25 mouse cellular contexts compared by ENCODE assay signal in the genomic region with DNA sequence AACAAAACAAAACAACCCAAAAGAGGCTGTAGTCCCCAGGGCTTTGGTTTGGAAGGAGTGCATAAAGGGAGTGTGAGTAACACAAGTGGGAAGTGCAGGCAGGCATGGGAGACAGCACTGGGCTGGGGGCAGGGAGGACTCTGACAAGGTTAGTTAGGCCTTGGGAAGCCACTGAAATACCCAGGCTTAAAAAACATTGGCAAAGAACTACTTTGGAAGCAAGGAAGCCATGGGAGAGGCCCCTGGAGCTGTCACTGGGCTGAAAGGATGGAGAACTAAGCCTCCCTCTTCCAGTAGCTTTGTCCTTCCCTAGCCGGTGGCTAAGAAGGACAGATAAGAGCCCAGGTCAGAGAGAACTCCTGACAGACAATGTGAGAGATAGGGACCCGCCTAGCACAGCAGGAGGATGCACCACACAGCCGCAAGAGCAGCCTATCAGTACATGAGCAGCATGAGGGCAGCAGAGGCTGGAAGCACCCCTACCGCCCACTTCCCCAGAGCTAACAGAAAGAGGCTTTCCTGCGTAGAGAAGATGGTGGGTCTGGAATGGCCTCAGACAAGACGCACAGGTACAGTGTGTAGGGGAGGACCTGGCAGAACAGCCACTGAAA. TPM values are rescaled to one million over a fixed set of nuclear protein-coding genes. Genes with fewer than 3 reads are reported as not detected.
DNase-seq lines count a peak whose midpoint lies in the region; ATAC-seq lines count a peak whose summit lies in the region.
"Had no signal": no experiment of that assay in that cellular context is flagged by ENCODE, and none has a peak within 500 bp of the region (broad histone marks: within the 10 kb centered on the region; RNA-seq: fewer than 3 reads in every experiment).

No protein-coding gene starts in this region.

- H3K4me3 ChIP-seq in heart, embryonic 10.5 days = no peak overlapping the region
- H3K4me3 ChIP-seq: forebrain, embryonic 12.5 days; hindbrain, embryonic 13.5 days; neural tube, embryonic 12.5 days had no signal

- peaks cover 74% of the 10 kb centered on the region for H3K36me3 ChIP-seq in heart, embryonic 10.5 days

- peak; percentile 73 for DNase-seq in heart, embryonic 10.5 days (ENCODE audit: low spot score)
- DNase-seq in heart, adult 18-20 months = no peak
- DNase-seq in adrenal gland, postnatal 14 days = peak; percentile 82
- DNase-seq in liver = peak; percentile 44
- no peak for DNase-seq in right cerebral cortex, postnatal 10 days (ENCODE audit: low spot score in 2 of 2)
- DNase-seq in cerebellum, postnatal 25 days = no peak
- DNase-seq in urinary bladder, postnatal 4 days (ENCODE audit: low spot score in 2 of 2) = no peak
- DNase-seq: cerebellum, adult 18-20 months; layer of hippocampus, adult 9-11 months; right cerebral cortex, adult 18-20 months; thymus, postnatal 36 days had no signal

- H3K27ac ChIP-seq in heart, embryonic 10.5 days = no peak overlapping the region
- H3K27ac ChIP-seq: forebrain, embryonic 12.5 days; hindbrain, embryonic 13.5 days; kidney, postnatal 0 days; macrophage; neural tube, embryonic 12.5 days had no signal

- peak; percentile 88 for ATAC-seq in megakaryocyte progenitor cell, adult 5-6 weeks (replicated peaks; ENCODE audit: poor library complexity)
- ATAC-seq: intestine, embryonic 16.5 days; midbrain, embryonic 16.5 days had no signal

- H3K9me3 ChIP-seq in heart, embryonic 10.5 days = no peaks in the 10 kb centered on the region
- H3K9me3 ChIP-seq: forebrain, embryonic 12.5 days; hindbrain, embryonic 13.5 days; neural tube, embryonic 12.5 days had no signal

- WGBS in heart, embryonic 10.5 days = 40% methylated on average over 6 of the region's 6 CpGs

- H3K4me1 ChIP-seq in heart, embryonic 10.5 days = peaks cover 36% of the 10 kb centered on the region
- H3K4me1 ChIP-seq: neural tube, embryonic 12.5 days had no signal

- H3K27me3 ChIP-seq in heart, embryonic 10.5 days (ENCODE audit: insufficient read depth, poor library complexity, severe bottlenecking) = no peaks in the 10 kb centered on the region
- H3K27me3 ChIP-seq: forebrain, embryonic 12.5 days; hindbrain, embryonic 13.5 days; neural tube, embryonic 12.5 days had no signal

RNA-seq across cellular contexts. Expression of a gene that starts 32.1 kb away (rescaled TPM):
- polyA plus RNA-seq in heart, embryonic 10.5 days (2016; fragmentation: Nextera tagmentation; extraction: Ambion mirVana) = 404 and 483 TPM in 2 replicates
- 1,000 to 10,000 TPM in 1 of 2 experiments, 100 to 1,000 TPM in 1; 883 to 1,003 TPM for total RNA-seq in heart, adult 18-20 months (2021)
- total RNA-seq in adrenal gland, postnatal 14 days (2021) = 626 and 670 TPM in 2 replicates
- total RNA-seq in megakaryocyte progenitor cell, adult 5-6 weeks (2015) = 175 TPM in 2 replicates
- total RNA-seq in megakaryocyte progenitor cell, adult 5-6 weeks (2017) = 101 and 110 TPM in 2 replicates

RNA-seq across cellular contexts. Expression of a gene that starts 43.4 kb away (rescaled TPM):
- not detected in 2 replicates for polyA plus RNA-seq in heart, embryonic 10.5 days (2016; fragmentation: Nextera tagmentation; extraction: Ambion mirVana)
- total RNA-seq in heart, adult 18-20 months (2021) = not detected
- not detected in 2 replicates for total RNA-seq in adrenal gland, postnatal 14 days (2021)
- not detected in 2 replicates for total RNA-seq in megakaryocyte progenitor cell, adult 5-6 weeks (2015)
- total RNA-seq in megakaryocyte progenitor cell, adult 5-6 weeks (2017) = not detected in 2 replicates
- total RNA-seq: granulocyte monocyte progenitor cell, adult 5-6 weeks; left cerebral cortex, postnatal 14 days; liver, adult 2 months had no signal
- polyA plus RNA-seq: cortical plate, adult 2 months; forebrain, embryonic 12.5 days; heart, postnatal 0 days; hindbrain, embryonic 13.5 days; intestine, embryonic 16.5 days; kidney, postnatal 0 days; liver, adult 2 months; macrophage; midbrain, embryonic 16.5 days; neural tube, embryonic 12.5 days had no signal

RNA-seq across cellular contexts. Expression of a gene that starts 54.3 kb away (rescaled TPM):
- polyA plus RNA-seq in heart, embryonic 10.5 days (2016; fragmentation: Nextera tagmentation; extraction: Ambion mirVana) = not detected in 2 replicates
- not detected for total RNA-seq in heart, adult 18-20 months (2021)
- total RNA-seq in adrenal gland, postnatal 14 days (2021) = not detected in 2 replicates
- not detected in 2 replicates for total RNA-seq in megakaryocyte progenitor cell, adult 5-6 weeks (2015)
- total RNA-seq in megakaryocyte progenitor cell, adult 5-6 weeks (2017) = not detected in 2 replicates
- total RNA-seq: granulocyte monocyte progenitor cell, adult 5-6 weeks; left cerebral cortex, postnatal 14 days; liver, adult 2 months had no signal
- polyA plus RNA-seq: cortical plate, adult 2 months; embryonic facial prominence, embryonic 14.5 days; forebrain, embryonic 12.5 days; heart, postnatal 0 days; hindbrain, embryonic 13.5 days; intestine, embryonic 16.5 days; kidney, postnatal 0 days; liver, adult 2 months; macrophage; midbrain, embryonic 16.5 days; neural tube, embryonic 12.5 days had no signal

Comparison
In these comparisons a context has a peak if more than half of its experiments do, and no peak if none do; other contexts are left out.
1. DNase-seq: peak in heart, embryonic 10.5 days (single experiment), adrenal gland, postnatal 14 days (single experiment) and liver (single experiment); none in heart, adult 18-20 months (0 of 2), right cerebral cortex, postnatal 10 days (0 of 2), cerebellum, postnatal 25 days (0 of 2) and urinary bladder, postnatal 4 days (0 of 2).